Mouse (Mus musculus): ENCODE data around the gene Nfib. TPM values are rescaled to one million over a fixed set of nuclear protein-coding genes. Genes with fewer than 3 reads are reported as not detected.

The Nfib gene
- polyA plus RNA-seq (2014; fragmentation: Illumina TruSeq; extraction: RNeasy Lipid Tissue Mini Kit (QIAGEN cat#74804); ENCODE audit: low read depth, low replicate concordance): 91.5 TPM

GRCm38 (mm10) chr4:82704841-82705794, at the start of gene Nfib:
Nfib (minus strand) TSS chr4:82705750.

Other genes starting within 250 kb of the Nfib start
- gene Zdhhc21, start 154.2 kb upstream of the Nfib start, polyA plus RNA-seq (2014; fragmentation: Illumina TruSeq; extraction: RNeasy Lipid Tissue Mini Kit (QIAGEN cat#74804); ENCODE audit: low read depth, low replicate concordance): 48.5 TPM
- gene Cer1, start 179.4 kb upstream of the Nfib start, polyA plus RNA-seq (2014; fragmentation: Illumina TruSeq; extraction: RNeasy Lipid Tissue Mini Kit (QIAGEN cat#74804); ENCODE audit: low read depth, low replicate concordance): not detected